Mouse (Mus musculus): ENCODE measurements around the gene Maats1.

Gene Maats1

DNA sequence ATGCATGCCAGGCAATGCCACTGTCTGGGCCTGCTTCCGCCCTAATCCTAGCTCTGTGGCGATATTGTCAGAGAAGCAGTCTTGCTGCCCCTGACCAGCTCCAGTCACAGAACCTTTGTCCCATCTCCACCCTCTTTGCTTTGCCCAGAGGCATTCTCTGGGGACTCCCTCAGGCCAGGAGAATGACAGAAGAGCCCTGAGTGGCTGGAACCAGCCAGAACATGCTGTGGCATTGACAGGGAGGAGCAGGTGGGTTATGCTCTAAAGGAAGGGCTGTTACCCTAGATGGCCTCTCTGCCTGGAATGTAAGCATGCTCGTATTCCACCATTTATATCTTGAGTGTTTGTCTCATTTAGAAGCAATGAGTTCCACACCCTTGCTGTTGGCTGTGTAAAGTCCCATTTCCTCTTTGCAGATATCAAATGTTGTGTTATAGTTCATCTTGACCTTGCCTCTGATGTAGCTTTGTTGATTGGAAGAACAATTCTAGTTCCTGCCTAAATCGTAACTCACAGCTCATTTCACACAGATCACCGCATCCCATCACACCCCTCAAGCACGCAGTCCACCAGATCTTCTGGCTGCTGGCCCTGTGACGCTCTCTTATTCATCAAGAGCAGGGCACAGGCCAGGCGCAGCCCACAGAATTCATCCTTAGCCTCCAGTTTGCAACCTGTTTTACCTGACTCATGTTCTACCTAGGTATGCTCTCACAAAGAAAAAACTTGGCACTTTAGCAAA is 28.9 kb upstream of the Maats1 start:
- no peak for DNase-seq (ENCODE audit: low read depth)

DNA sequence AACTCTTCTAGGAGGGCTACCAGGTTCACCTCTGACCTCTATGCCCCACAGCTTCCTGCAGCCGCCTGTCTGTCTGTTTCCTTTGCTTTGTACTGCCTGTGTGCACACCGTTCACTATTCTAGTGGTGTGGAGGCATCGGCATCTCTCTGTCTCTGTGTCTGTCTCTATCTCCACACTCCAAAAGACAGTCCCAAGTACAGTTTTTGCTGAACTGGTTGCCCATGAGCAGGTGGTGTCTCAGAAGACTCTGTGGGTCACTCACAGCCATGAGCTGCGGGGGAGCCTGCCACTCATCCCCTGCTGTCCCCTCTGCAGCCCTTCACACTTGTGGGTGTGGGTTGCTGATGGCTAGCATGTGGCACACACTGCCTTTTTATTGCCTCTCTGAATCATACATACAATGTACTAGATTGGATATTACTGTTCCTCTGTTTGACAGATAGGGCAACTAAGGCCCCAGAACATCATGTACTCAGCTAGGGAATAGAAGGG is 28.1 kb upstream of the Maats1 start:
- DNase-seq (ENCODE audit: low read depth): no peak

DNA sequence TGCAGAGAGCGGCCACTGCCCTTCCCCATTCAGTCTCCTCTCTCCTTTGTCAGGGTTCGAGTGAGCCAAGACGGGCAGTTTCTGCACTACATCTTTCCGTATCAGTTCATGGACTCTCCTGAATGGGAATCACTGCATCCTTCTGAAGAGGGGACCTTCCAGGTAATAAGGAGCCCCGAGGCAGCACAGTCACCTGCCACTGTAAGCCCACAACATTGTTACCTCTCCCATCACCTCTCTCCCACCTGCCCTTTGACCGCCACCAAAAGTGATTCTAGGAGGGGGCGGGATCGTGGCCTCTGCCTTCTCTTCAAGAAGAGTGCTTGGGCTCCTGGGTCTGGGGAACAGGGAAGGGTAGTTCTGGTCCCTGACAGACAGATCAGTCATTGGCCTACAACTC is 27.5 kb upstream of the Maats1 start:
- DNase-seq (ENCODE audit: low read depth): no peak

DNA sequence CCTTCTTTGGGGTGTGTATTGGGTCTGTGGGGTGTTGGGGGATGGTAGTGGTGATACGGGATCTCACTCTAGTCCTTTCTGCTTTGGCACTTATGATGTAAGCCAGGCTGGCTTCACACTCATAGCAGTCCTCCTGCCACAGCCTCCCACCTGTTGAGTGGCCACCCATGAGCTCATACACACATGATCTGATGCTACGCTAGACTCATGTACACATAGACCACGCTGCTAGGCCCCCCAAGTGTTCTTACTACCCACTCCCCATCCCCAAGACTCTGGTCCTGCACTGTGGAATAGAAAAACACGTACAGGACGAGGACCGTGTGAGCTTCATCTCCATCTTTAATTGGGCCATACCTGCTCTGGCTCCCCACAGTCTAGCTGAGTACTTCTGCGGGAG is 27.1 kb upstream of the Maats1 start:
- DNase-seq (ENCODE audit: low read depth): no peak

DNA sequence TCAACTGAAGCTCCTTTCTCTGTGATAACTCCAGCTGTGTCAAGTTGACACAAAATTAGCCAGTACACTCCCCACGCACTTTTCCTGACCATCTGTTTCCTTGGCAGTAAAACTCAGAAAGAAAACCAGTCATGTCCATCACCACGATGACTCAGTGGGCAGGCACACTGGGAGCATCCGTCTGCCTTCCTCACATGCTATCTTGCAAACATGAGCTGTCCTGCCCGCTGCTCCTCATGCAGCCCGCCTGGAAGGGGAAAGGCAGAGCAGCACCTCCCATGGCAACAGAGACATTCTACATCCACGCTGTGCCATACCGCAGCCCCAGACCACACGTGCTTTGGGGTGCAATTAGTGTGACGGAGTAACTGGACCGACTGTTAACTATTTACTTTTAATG is 26.4 kb upstream of the Maats1 start:
- peak; percentile 85 for DNase-seq (ENCODE audit: low read depth)

DNA sequence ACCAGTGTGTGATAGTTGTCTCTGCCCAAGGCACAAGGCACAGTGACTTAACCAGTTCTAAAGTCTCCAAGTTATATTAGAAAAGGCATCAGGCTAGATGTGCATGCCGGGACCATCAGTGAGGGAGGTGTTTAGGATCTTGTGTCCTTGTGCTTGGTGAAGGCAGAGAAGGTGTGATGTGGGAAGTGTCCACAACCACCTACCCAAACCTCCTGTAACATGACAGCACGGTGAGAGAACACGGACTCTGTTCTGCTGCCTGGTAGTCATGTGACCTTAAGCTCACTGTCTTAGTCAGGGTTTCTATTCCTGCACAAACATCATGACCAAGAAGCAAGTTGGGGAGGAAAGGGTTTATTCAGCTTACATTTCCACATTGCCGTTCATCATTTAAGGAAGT is 24.3 kb upstream of the Maats1 start:
- DNase-seq (ENCODE audit: low read depth): no peak

DNA sequence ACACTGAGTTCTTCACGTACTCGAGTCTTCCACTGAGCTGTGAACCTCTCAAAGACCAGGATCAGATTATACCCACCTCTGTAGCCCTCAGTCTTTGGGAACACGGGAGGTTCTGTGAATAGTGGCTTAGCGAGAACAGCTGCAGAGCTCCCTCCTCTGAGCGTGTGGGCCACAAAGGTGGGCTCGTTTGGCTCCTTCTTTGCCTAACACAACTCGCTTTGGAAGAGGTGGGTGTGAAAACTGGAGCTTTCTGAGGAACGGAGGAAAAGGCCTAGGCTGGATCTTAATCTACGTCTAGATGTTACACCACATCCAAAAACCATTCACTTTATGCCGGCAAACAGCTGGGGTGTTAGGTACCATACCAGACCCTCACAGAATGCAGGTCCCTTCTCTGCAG is 23.4 kb upstream of the Maats1 start:
- no peak for DNase-seq (ENCODE audit: low read depth)

DNA sequence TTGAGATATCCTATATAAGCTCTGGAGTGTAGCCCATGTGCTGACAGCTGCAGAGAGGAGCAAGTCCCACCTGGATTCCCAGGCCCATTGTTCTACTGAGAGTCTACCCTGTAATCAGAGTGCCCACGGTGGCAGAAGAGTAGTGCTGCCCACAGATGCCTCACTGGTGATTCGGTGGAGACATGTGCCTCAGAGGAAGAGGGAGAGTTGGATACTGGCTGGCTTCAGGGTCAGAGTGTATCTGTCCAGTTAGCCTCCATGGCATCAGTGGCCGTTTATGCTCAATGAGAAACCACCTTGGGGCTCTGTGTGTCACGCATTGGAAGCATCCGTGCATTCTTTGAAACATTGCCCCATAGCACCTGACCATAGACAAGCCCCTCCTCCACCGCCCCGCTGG is 21.7 kb upstream of the Maats1 start:
- no peak for DNase-seq (ENCODE audit: low read depth)

DNA sequence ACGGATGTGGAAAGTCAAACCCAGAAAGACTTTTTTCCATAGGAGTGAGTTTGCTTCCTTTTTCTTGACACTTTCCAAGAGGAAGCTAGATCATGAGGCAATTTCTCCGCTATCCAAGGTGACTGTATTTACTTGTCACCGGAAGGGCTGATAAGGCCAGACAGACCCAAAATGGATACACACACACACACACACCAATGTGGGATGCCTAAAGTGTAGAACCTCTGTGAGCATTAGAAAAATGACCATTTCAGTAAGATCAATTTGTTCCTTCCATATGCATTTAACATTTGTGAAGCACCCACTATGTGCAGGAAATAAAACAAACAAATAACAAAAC is 21.3 kb upstream of the Maats1 start:
- DNase-seq (ENCODE audit: low read depth): no peak

DNA sequence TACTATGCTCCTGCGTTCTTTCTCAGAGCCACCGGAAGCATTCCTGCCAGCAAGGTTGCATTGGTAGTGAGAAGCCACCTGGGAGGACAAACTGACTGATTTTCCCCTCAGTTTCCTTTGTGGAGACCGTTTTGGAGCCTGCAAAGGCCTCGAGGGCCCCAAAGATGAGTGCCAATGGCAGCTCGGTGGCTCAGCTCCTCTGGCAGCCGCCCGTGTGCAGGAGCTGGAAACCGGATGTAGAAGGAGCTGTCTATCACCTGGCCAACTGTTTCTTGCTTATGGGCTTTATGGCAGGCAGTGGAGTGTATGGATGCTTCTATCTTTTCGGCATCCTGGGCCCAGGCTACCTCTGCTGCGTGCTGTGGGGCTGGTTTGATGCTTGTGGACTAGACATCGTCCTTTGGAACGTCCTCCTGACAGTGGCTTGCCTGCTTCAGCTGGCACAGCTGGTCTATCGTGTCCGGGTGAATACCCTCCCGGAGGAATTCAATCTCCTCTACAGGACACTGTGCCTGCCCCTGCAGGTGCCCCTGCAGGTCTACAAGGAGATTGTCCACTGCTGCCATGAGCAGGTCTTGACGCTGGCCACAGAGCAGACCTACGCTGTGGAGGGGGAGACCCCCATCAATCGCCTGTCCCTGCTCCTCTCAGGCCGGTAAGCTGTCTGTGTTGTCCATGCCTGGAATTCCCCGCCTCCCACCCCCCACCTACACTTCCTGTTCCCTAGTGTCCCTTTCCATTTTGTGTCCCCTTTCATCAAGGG is 20.7 kb upstream of the Maats1 start:
- no peak for DNase-seq (ENCODE audit: low read depth)

DNA sequence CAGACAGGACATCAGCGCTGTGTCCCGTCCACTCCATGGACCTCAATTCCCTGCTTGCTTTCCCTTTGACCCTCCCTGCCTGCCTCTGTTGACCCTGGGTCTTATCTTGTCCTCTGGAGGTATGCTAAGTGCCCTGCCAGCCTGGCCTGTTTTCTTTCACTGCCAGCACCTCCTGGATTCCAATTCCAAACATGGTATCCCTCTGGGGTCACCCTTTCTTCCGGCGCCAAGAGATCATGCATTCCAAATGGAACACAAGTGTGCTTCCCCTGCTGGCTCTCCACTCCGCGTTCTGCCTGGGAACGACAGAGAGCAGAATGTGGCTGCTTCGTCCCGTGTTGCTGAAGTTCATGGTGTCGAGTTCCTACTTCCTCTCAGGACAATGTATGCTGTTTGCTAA is 20.0 kb upstream of the Maats1 start, which contains the start of gene Popdc2:
Gene Popdc2 (plus strand): TSS at position 277 of the 400 bp plus-strand sequence.
- no peak for DNase-seq (ENCODE audit: low read depth)

DNA sequence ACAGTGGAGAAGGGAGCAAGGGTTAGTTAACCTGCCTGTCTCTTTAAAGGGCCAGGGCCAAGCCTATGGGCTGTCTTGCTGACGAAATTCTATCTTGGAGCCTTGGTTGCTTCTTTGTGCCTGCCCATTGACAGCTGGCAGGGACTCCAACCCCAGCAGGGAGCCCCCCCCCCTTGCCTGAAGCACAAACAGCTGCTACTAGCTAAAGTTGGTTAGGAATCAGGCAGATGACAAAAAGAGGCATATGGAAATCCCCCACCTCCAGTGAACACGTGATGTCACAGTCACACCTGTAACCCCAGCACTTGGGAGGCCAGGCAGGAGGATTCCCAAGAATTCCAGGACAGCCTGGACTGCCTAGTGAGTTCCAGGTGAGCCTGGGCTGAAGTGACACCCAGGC is 18.4 kb upstream of the Maats1 start:
- DNase-seq (ENCODE audit: low read depth): no peak

DNA sequence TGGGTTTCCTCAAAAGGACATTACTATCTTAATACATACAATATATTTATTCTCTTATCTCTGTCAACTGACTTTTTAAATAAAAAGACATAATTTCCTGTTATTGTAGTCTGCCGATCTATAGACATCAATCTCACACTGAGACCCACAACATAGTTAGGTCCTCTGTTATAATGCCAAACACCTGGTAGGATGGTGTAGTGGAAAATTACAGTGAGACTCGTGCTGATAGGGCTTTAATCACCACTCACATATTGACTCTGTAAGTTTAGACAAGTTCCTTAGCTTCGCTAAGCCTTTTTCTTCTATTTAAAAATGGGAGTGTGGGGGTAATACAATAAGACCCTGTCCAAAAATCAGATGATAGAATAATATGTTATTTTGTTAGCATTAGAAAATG is 17.9 kb upstream of the Maats1 start:
- no peak for DNase-seq (ENCODE audit: low read depth)

DNA sequence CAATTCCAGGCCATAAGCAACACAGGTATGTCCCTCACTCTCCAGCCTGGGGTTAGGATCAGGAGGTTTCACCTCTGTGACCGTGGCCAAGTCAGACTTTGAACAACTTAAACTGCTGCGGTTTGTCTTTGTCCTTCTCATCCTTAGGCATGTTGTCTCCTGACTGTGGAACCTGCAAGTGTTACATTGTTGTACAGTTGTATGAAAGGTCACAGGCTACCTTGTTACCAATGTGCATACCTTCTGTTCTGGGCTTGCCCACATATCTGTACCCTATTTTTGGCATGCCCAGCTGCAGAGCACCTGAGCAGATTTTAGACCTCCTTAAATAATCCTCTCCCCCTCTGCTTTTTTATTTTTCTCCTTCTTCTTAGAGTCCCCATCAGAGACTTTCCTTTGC is 17.3 kb upstream of the Maats1 start:
- DNase-seq (ENCODE audit: low read depth): no peak

DNA sequence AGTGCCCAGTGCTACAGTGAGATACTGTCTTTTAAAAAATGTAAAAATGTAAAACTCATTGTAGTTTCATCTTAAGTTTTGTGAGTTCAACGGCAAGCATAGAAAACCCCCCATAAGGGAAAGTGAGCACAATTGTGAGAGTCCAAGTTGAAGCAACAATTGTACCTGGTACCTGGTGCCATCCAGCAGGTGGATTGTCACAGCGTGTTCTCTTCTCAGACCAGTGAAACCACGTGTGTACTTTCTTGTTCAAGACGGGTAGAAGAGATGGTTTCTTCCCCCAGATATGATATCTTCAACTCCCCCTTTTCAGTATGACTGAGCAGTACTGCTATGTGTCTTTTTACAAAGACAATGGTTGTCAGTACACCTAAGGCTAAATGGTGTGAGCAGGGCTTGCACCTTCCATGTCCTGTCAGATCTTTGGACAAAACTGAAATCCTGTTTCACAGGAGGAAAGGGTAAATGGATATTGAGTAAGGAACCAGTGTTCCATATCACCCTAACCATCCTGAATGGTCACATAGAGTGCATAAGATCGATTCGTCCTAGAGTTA is 16.4 kb upstream of the Maats1 start:
- DNase-seq (ENCODE audit: low read depth): no peak

DNA sequence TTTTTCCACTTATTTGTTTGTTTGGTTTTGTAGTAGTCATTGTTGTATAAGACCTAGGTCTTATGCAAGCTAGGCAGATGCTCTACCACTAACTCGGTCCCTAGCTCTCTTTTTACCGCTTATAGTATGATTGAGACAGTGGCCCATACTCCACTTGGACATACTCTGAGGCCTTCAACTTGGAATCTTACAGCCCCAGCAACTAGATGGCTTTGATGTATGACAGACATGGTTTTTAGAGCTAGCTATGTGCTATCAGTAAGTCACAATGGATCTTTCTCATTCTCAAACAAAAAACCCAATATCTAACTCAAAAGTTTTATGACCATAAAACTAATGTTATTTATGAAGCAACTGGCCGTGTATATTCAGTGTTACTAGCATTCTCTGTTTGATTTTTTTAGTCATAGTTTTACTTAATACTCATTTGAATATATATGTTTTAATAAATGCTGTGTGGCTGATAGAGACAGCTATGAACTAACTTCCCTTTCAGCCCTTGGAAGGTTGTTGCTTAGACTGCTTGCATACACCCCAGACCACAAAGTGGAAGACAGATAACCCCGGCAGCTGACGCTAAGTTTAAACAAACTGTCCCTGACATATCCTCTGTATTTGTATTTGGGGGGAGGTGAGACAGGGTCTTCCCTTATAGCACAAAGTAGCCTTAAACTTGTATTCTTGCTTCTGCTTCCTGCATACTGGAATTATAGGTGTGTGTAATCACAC is 12.4 kb upstream of the Maats1 start:
- DNase-seq (ENCODE audit: low read depth): no peak

DNA sequence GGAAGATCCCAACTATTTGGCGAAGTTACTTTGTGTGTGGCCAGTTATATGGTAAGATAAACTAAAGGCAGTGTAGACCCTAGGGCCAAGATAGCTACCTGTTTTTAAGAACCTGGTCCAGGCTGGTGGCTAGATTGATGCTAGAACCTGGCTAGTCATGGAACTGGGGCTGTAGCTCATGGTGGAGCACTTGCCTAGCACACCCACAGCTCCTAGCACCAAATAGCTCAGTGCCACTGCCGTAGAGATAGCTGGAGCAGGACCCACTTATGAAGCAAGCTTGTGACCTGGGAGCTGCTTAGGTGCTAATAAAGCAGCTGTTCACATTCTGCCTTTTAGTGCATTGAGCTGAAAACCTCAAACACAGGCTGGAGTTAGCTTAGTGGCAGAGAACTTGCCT is 11.7 kb upstream of the Maats1 start:
- DNase-seq (ENCODE audit: low read depth): no peak

DNA sequence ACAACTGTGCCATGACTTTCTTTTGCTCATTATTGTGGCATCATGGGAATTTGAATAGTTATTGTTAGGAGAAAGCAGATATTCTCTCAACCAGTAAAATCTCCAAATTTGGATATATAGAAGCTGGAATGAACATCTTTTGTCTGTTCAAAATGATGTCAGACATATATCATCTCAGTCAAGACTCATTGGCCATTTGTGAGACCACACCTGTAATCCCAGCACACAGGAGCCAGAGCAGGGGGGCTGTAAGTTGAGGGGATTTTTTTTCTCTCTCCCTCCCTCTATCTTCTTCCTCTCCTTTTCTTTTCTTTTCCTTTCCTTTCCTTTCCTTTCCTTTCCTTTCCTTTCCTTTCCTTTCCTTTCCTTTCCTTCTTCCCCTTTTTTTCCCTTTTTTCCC is 10.9 kb upstream of the Maats1 start:
- no peak for DNase-seq (ENCODE audit: low read depth)

DNA sequence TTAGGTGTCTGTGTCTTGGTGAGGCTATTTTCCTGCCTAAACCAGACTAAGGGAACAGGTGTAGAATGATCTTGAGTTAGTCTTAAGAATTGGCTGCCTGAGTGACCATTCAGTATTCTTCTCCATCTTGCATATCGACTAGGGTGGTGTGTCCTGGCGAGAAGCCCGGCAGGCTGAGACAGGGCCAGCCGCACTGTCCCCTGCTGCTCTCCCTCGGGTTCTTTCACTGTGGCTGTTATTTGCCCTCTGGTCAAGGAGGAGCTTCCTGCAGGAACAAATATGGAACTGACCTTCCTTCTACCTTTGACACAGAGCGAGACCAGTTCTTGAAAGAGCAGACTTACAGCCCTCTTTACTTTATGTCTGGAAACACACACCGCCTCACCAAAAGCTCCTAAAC is 10.1 kb upstream of the Maats1 start:
- DNase-seq (ENCODE audit: low read depth): no peak

DNA sequence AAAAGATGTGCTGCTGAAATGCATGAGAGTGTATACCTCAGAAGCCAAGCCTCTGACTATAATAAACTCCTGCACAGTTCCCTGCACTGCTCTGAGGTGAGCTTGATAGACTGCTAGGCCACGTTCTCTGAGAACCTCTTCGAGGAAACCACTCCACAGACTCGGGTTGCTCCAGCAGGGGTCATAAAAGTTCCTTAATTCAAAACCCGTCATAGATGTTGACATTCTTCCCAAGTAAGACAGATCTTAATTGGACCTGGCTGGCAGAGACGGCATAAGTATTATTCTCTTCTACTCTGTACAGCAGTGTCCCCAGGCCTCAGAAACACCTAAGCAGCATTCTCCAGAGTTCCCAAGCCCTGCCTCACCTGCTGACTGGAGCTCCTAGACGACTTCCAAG is 9.0 kb upstream of the Maats1 start:
- DNase-seq (ENCODE audit: low read depth): no peak

DNA sequence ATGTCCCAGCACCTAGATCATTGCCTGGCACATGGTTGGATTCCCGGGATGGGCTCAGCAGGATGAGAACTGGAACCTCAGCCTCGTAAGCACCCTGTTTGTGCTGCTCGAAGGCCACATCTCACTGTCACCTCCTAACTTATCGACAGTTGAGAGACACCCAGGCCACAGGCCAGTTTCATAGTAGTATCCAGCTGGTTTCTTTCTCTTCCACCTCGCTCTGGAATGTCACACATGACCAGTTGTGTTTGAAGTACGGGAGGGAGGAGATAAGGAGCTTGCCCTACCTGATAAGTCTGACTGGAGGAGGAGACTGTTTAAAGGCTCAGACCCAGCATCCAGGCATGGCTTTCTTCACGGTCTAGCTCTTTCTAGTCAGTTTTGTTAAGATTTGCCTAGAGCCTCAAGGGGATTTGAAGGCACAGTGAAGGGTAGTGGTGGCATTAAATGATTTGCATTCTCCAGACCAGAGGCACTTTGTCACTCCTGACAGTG is 8.5 kb upstream of the Maats1 start:
- no peak for DNase-seq (ENCODE audit: low read depth)

DNA sequence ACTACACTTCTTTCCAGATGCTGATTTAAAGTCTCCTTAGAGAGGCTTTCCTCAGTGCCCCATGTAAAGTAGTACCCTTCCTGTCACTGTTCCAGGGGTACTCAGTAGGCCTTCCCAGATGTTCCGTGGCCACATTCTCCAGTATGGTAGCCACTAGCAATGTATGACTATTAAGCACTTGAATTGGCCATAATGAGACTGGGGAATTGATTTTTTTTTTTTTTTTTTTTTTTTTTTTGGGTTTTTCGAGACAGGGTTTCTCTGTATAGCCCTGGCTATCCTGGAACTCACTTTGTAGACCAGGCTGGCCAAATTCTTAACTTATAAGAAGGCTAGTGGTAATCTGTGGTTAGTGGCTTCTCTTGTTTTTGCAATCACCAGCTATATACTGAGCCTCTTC is 7.9 kb upstream of the Maats1 start:
- DNase-seq (ENCODE audit: low read depth): no peak

Measured in 416B (cell line).